Mouse (Mus musculus) ES-E14 (cell line): ENCODE results near the gene Hdac11. TPM values are rescaled to one million over a fixed set of nuclear protein-coding genes. Genes with fewer than 3 reads are reported as not detected.
A peak's percentile ranks its signal among the peaks of the same experiment; 100 is the strongest.

Source experiments
- DNase-seq: peaks from one replicate; pipeline ENCODE4 v3.0.0-alpha.2; 2013; ENCODE audit warnings: low read depth, low spot score
- H3K27ac ChIP-seq: 2 replicates; pipeline ENCODE4 v1.5.1; 2012; ENCODE audit warnings: low read depth, mild to moderate bottlenecking, low read length, moderate library complexity, mixed read lengths; ENCODE audit not compliant: poor library complexity, insufficient read depth, severe bottlenecking
- H3K36me3 ChIP-seq: 2 replicates; pipeline ENCODE4 v1.6.1; 2012; ENCODE audit warnings: mild to moderate bottlenecking, low read length, moderate library complexity, mixed read lengths; ENCODE audit not compliant: control insufficient read depth, poor library complexity, insufficient read depth, severe bottlenecking
- H3K4me1 ChIP-seq, 2 experiments: fragments of 150-350 bp in 1 of 2; sonication (generic) in 1 of 2; 2 replicates each; pipeline ENCODE4 v1.6.1; 2012; ENCODE audit warnings: low read length in 2 of 2, mild to moderate bottlenecking in 1 of 2, mixed read lengths in 1 of 2; ENCODE audit not compliant: control insufficient read depth in 2 of 2, insufficient read depth in 2 of 2, poor library complexity in 1 of 2
- H3K4me3 ChIP-seq, 2 experiments: fragments of 150-350 bp in 1 of 2; sonication (generic) in 1 of 2; 2 replicates each; pipeline ENCODE4 v1.5.1; 2012; ENCODE audit warnings: low read length in 2 of 2, low read depth in 1 of 2, mild to moderate bottlenecking in 1 of 2, mixed read lengths in 1 of 2; ENCODE audit not compliant: insufficient read depth in 1 of 2, poor library complexity in 1 of 2, severe bottlenecking in 1 of 2
- H3K9ac ChIP-seq: 2 replicates; pipeline ENCODE4 v1.6.1; 2012; ENCODE audit warnings: low read depth, mild to moderate bottlenecking, low read length, mixed read lengths; ENCODE audit not compliant: poor library complexity, insufficient read depth, severe bottlenecking
- H3K9me3 ChIP-seq: fragments of 150-350 bp; sonication (generic); 2 replicates; pipeline ENCODE4 v1.6.1; 2012; ENCODE audit warnings: low read depth, mild to moderate bottlenecking, low read length; ENCODE audit not compliant: control insufficient read depth, insufficient read depth
- CHD2 ChIP-seq: IDR thresholded peaks from 2 replicates; pipeline ENCODE4 v1.6.1; 2014; ENCODE audit warnings: mild to moderate bottlenecking, low read depth, low read length, inconsistent platforms
- HCFC1 ChIP-seq: IDR thresholded peaks from 2 replicates; pipeline ENCODE4 v1.6.1; 2012; ENCODE audit warnings: low read length, inconsistent platforms, borderline replicate concordance; ENCODE audit not compliant: insufficient read depth
- MAFK ChIP-seq: IDR thresholded peaks from 2 replicates; pipeline ENCODE4 v1.6.1; 2014; ENCODE audit warnings: mild to moderate bottlenecking, low read depth, low read length, inconsistent platforms; ENCODE audit not compliant: insufficient read depth
- ZC3H11A ChIP-seq: IDR thresholded peaks from 2 replicates; pipeline ENCODE4 v1.6.1; 2012; ENCODE audit warnings: low read depth, mild to moderate bottlenecking, inconsistent platforms, low read length, borderline replicate concordance
- ZNF384 ChIP-seq: IDR thresholded peaks from 2 replicates; pipeline ENCODE4 v1.6.1; 2012; ENCODE audit warnings: low read depth, low read length, inconsistent platforms
- in situ Hi-C, 2 experiments: fragments of 600-800 bp; cut with MboI; formaldehyde crosslinking; loops; one replicate each; pipeline ENCODE4 v1.15.1; 2025; ENCODE audit warnings: low sequenced_read_pairs in 2 of 2, inconsistent platforms in 1 of 2; ENCODE audit not compliant: unreplicated experiment in 2 of 2
- total RNA-seq: library from RNA; depleted of rRNA; stranded (reverse); fragments of 300-350 nt; gene quantifications from 2 replicates; pipeline ENCODE4 v1.2.3, GENCODE M21; 2012

Gene Hdac11
- total RNA-seq, 1 experiment: 2.6 TPM

DNA sequence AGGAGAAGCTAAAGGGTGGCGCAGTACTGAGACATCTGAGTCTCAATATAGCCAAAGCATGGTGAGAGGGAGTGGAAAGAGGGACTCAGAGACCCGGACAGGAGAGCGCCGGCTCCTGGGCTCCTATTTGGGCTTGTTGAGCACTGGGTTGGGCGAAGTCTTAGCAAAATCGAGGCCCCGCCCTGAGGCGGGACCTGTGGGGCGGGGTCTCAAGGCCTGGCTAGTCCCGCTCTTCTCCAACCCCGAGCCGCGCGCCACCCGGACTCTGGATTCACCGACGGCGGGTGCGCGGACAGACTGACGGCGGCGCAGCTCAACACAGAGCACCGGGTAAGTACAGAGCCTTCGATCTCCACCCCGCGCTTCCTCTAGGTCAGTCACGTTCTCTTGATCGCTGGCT is 56.1 kb downstream of the Hdac11 start:
- no peaks in the 10 kb centered on the region for H3K9me3 ChIP-seq
- peaks cover 0 to 5% of the 10 kb centered on the region in 2 experiments; a peak in 1 of 4 replicates for H3K4me1 ChIP-seq
- DNase-seq: peak; percentile 53
- H3K4me3 ChIP-seq: peak overlapping the region; percentile 23 to 39
- TF ChIP-seq ZNF384 (no peak), CHD2 (no peak), MAFK (no peak)
- in situ Hi-C loops: no loop called here
- no peaks in the 10 kb centered on the region for H3K36me3 ChIP-seq
- no peak overlapping the region for H3K27ac ChIP-seq
- H3K9ac ChIP-seq: peak overlapping the region; percentile 18

DNA sequence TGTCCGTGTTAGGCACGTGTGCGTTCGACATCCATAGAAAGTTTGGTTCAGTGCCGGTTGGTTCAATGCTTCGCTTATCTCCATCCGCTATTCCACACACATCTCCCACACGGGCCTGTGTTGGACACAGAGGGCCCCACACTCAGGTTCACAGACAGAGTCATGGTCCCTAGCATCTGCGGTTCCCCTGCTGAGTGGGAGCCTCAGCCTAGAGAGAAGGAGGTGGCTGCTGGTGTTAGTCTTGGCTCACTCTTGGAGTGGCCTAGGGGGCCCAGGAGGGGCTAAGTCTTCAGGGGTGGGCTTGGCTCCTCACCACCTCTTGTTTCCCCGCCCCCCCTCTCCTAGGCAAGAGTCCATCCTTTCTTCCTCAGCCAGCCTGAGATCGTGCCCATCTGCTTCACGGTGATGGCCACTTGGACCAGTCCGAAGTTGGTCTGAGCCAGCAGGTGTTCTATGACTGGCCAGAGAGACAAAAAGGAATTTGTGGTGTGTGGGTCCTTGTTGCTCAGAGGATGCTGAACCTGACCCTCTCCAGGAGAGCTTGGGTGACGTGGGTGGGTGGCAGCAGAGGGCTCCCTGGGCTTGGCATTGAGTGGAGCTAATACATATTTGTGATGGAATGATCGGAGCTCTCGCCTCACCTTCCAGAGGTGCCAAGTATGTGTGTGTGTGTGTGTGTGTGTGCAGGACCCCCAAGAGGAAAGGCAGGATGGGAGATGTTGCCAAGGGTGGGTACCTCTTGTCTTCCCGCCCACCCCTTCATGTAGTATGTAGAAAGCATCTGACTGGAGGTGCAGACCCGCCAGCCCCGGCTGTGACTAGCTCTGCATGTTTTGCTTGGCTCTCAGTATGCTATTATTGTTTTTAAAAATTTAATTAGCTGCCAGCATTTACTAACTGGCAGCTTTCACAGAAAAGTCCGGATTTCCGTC is 57.1 kb downstream of the Hdac11 start:
- TF ChIP-seq CHD2: no peak
- no peak for TF ChIP-seq MAFK
- TF ChIP-seq ZNF384: no peak
- no peak for TF ChIP-seq HCFC1
- TF ChIP-seq ZC3H11A: no peak
- Histone ChIP-seq H3K9me3 (no peaks in the 10 kb centered on the region), H3K4me3 (peak overlapping the region in 1 of 2 experiments; percentile 23; a peak in 1 of 4 replicates), H3K36me3 (no peaks in the 10 kb centered on the region), H3K4me1 (peaks cover 0 to 5% of the 10 kb centered on the region in 2 experiments; a peak in 1 of 4 replicates), H3K9ac (no peak overlapping the region), H3K27ac (no peak overlapping the region)
- no peak for DNase-seq
- in situ Hi-C loops: no loop called here

DNA sequence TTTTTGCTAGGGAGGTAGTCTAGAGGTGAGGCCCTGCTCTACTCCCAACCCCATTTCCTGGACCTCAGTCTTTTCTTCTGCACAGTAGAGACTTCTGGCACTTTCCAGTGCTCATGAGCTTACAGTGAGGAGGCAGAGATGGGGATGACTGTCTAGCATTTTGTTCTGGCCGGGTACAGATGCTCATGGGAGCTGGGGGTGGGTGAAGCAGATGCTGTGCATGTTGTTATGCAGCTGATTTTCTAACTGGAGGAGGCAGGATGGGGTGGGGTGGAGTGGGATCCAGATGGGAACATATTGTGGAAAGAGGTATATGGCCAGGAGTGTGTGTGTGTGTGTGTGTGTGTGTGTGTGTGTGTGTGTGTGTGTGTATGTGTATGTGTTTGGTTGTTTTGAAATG is 59.0 kb downstream of the Hdac11 start:
- no peak overlapping the region for H3K27ac ChIP-seq
- no peak overlapping the region for H3K4me3 ChIP-seq
- H3K9ac ChIP-seq: no peak overlapping the region
- no peak for TF ChIP-seq ZC3H11A
- no peak for TF ChIP-seq ZNF384
- no peak for TF ChIP-seq CHD2
- no peak for TF ChIP-seq HCFC1
- TF ChIP-seq MAFK: no peak
- no peak for DNase-seq
- H3K36me3 ChIP-seq: no peaks in the 10 kb centered on the region
- no peaks in the 10 kb centered on the region for H3K9me3 ChIP-seq
- no peaks in the 10 kb centered on the region for H3K4me1 ChIP-seq
- in situ Hi-C loops: no loop called here

DNA sequence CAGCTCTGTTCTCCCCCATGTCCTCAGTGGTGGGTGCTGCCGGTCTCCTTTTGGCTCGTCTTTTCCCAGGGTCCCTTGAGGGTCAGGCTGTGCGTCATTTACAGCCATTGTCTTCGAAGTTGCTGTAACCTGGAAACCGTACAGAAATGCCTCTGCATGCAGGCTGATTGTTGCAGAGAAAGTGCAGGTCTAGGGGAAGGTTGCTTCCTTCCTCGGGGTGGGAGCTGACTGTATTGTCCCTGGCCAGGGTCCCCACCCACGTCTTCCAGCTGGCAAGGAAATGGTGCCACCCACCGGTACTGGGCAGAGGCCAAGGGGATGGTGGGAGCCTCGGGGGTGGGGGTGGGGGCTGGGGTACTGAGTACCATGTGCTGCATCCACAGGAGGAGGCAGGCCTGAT is 62.0 kb downstream of the Hdac11 start:
- TF ChIP-seq CHD2 (no peak), HCFC1 (no peak), ZC3H11A (no peak), MAFK (no peak), ZNF384 (no peak)
- Histone ChIP-seq H3K36me3 (no peaks in the 10 kb centered on the region), H3K9ac (no peak overlapping the region), H3K4me1 (no peaks in the 10 kb centered on the region), H3K9me3 (no peaks in the 10 kb centered on the region), H3K27ac (no peak overlapping the region), H3K4me3 (no peak overlapping the region)
- in situ Hi-C loops: no loop called here
- DNase-seq: no peak

DNA sequence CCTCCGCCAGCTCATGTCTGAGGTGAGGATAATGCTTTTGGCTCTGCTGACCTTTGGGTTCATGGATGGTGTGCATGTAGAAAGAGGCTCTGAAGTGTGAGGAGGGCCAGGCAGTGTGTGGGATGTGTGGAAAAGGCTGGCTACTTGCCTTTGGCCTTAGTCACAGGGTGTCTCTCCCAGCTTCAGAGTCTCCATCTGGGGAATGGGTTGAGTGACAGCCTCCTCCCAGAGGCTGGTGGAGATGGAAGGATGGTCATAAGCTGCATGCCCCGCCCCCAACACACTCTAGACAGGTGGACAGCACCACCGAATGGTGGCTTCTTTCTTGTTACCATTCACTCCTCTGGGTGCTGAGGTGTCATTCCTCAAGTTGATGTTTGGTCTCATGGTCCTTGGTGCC is 62.4 kb downstream of the Hdac11 start:
- Histone ChIP-seq H3K9ac (no peak overlapping the region), H3K4me1 (no peaks in the 10 kb centered on the region), H3K36me3 (no peaks in the 10 kb centered on the region), H3K27ac (no peak overlapping the region), H3K4me3 (no peak overlapping the region), H3K9me3 (no peaks in the 10 kb centered on the region)
- DNase-seq: no peak
- TF ChIP-seq HCFC1 (no peak), ZNF384 (no peak), CHD2 (no peak), ZC3H11A (no peak), MAFK (no peak)
- in situ Hi-C loops: no loop called here
